Mouse (Mus musculus): ENCODE results near the gene Shroom3. TPM values are rescaled to one million over a fixed set of nuclear protein-coding genes. Genes with fewer than 3 reads are reported as not detected.

Shroom3 gene
- polyA plus RNA-seq, 1 experiment from 2014 or later, result 8.3 TPM

DNA sequence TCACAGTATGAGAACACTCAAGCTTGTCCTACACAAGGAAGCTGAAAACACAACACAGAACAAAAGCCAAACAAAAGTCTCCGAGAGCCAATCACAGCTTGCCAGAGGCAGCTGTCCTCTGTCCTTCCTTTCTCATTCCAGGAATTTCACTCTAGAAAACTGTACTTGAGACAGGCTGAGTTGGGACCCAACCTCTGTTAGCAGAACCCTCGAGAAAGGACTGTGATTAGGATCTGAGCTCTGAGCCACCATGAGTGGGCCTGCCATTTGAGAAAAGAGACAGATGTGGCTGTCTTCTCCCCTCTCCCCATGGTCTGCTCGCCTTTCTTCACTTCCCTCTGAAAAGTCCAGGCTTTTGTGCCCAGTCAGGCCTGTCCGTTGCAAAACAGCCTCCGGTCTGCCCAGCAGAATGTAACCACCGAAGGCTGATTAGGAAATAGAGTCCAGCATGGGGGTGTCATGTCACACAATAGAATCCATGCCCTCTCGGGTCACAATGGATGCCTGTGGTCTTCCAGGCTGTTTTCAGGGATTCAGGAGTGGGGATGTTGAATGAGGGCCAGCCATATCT lies 24.8 kb downstream of the Shroom3 start:
- Histone ChIP-seq H3K9ac (replicated peaks; ENCODE audit: low read depth, low read length) (no peak overlapping the region), H3K27ac (ENCODE audit: low read length) (no peak overlapping the region), H3K4me2 (replicated peaks; ENCODE audit: low read depth, low read length) (no peak overlapping the region), H3K27me3 (ENCODE audit: control insufficient read depth, insufficient read depth, low read length) (no peaks in the 10 kb centered on the region), H3K9me3 (ENCODE audit: control insufficient read depth, low read depth, low read length) (no peaks in the 10 kb centered on the region), H3K4me3 (ENCODE audit: low read depth, low read length) (no peak overlapping the region), H3K36me3 (ENCODE audit: control insufficient read depth, insufficient read depth, low read length) (no peaks in the 10 kb centered on the region), H3K4me1 (ENCODE audit: control insufficient read depth, insufficient read depth, low read length) (no peaks in the 10 kb centered on the region)
- WGBS, result 64% methylated on average over 7 of the region's 7 CpGs
- no peak for ATAC-seq (ENCODE audit: insufficient number of reproducible peaks, insufficient read depth, low FRiP score, low read depth)

DNA sequence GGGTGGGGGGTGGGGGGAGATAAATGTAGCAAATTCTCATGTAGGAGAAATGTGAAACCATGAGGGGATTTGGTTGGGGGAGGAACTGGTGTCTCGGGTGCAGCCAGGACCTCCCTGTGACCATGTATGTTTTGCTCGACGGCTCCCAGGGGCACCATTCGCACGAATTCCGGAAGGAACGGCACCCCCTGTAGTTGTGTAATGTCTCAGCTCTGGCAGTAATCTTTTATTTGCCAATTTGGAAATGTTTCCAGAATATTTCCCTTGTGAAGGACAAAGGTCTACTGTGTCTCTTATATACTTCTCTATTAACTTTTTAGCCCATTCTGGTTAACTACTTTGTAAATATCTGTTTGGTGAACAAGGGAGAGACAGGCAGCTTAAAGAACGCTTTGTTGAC lies 27.5 kb downstream of the Shroom3 start:
- Histone ChIP-seq H3K4me1 (ENCODE audit: control insufficient read depth, insufficient read depth, low read length) (no peaks in the 10 kb centered on the region), H3K36me3 (ENCODE audit: control insufficient read depth, insufficient read depth, low read length) (no peaks in the 10 kb centered on the region), H3K27me3 (ENCODE audit: control insufficient read depth, insufficient read depth, low read length) (no peaks in the 10 kb centered on the region), H3K4me3 (ENCODE audit: low read depth, low read length) (no peak overlapping the region), H3K4me2 (replicated peaks; ENCODE audit: low read depth, low read length) (no peak overlapping the region), H3K9me3 (ENCODE audit: control insufficient read depth, low read depth, low read length) (no peaks in the 10 kb centered on the region), H3K9ac (replicated peaks; ENCODE audit: low read depth, low read length) (no peak overlapping the region), H3K27ac (ENCODE audit: low read length) (no peak overlapping the region)
- 64% methylated on average over 8 of the region's 8 CpGs for WGBS
- no peak for ATAC-seq (ENCODE audit: insufficient number of reproducible peaks, insufficient read depth, low FRiP score, low read depth)

DNA sequence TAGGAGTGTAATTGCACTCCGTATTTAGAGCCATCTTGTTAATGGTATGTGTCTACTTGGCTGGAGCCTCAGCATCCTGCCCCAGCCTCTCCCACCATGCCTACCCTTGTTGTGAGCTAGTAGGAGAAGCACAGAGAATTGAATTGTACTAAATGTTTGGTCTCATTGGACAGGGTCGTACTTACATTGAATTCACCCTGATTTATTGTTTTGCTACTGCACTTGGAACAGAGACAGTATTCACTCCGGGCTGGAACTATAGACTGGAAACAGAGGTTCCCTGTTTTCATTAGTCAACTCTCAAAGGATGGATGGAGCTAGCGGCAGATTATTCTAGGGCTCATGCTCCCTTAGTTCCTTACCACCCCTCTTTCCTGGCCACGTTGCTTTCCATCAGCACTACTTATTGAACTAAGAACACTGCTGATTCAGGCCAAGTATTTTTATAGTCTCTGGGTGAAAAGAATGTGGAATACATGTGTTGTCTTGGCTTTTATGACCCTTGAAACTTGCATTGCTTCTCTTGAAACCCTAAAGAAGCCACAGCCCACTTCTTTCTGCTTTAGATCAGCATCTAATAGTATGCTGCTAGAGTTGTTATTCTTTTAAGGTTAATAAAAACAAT lies 28.5 kb downstream of the Shroom3 start:
- H3K36me3 ChIP-seq (ENCODE audit: control insufficient read depth, insufficient read depth, low read length), result no peaks in the 10 kb centered on the region
- H3K9me3 ChIP-seq (ENCODE audit: control insufficient read depth, low read depth, low read length), result no peaks in the 10 kb centered on the region
- H3K27me3 ChIP-seq (ENCODE audit: control insufficient read depth, insufficient read depth, low read length), result no peaks in the 10 kb centered on the region
- no peak for ATAC-seq (ENCODE audit: insufficient number of reproducible peaks, insufficient read depth, low FRiP score, low read depth)
- no peak overlapping the region for H3K9ac ChIP-seq (replicated peaks; ENCODE audit: low read depth, low read length)
- no peak overlapping the region for H3K4me3 ChIP-seq (ENCODE audit: low read depth, low read length)
- no peak overlapping the region for H3K27ac ChIP-seq (ENCODE audit: low read length)
- H3K4me2 ChIP-seq (replicated peaks; ENCODE audit: low read depth, low read length), result no peak overlapping the region
- H3K4me1 ChIP-seq (ENCODE audit: control insufficient read depth, insufficient read depth, low read length), result no peaks in the 10 kb centered on the region
- 66% methylated on average over 5 of the region's 5 CpGs for WGBS

DNA sequence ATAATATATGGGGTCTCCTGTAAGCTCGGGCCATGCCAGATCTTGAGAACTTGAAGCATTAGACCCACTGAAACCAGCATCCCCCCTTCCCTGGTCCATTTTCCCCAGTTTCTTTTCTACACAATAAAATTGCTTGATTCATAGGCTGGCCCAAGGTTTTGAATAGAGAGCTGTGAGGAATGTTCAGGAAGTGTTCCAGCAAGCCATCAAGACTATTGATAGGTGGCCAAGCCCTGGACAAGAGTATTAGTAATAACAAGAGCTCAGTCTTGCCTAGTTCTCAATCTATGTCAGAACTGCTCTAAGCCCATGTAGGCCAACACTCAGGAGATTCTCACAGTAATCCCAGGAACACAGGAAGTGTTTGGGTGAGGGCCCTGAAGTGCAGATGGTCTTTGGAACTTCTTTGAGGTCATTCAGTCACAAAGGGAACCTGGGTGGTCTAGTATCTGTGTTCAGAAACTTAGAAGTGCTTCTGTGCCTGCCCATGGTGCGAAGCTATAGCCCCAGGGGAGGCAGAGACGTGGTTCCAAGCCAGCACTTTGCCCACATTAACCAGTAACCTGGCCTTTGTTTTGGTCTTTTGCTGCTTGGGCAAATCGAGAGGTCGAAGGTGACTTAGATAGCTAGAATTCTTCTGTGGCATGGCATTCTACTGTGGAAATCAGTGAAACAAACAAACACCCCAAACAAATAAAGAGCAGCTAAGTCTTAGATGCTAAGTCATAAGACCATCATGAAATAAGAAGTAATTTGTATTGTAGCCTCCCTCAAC lies 29.6 kb downstream of the Shroom3 start:
- Histone ChIP-seq H3K4me1 (ENCODE audit: control insufficient read depth, insufficient read depth, low read length) (no peaks in the 10 kb centered on the region), H3K9ac (replicated peaks; ENCODE audit: low read depth, low read length) (no peak overlapping the region), H3K36me3 (ENCODE audit: control insufficient read depth, insufficient read depth, low read length) (no peaks in the 10 kb centered on the region), H3K9me3 (ENCODE audit: control insufficient read depth, low read depth, low read length) (no peaks in the 10 kb centered on the region), H3K27ac (ENCODE audit: low read length) (no peak overlapping the region), H3K4me3 (ENCODE audit: low read depth, low read length) (no peak overlapping the region), H3K4me2 (replicated peaks; ENCODE audit: low read depth, low read length) (no peak overlapping the region), H3K27me3 (ENCODE audit: control insufficient read depth, insufficient read depth, low read length) (no peaks in the 10 kb centered on the region)
- ATAC-seq (ENCODE audit: insufficient number of reproducible peaks, insufficient read depth, low FRiP score, low read depth), result no peak
- WGBS, result 75% methylated on average over 5 of the region's 5 CpGs

DNA sequence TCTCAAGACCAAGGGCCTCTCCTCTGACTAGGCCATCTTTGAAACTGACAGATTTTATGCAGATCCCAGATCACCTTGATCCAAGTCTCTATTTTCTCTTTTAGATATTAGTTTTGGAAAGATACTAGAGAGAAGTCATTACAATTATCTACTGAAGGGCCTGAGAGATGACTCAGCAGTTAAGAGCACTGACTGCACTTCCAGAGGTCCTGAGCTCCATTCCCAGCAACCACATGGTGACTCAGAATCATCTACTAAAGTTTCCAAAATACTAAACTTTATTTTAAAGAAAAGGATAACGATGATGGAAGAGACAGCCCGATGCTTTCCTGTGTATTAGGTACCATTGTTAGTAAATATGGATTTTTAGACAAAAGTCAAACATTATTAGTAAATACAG lies 31.7 kb downstream of the Shroom3 start:
- WGBS, result 97% methylated on average over 2 of the region's 2 CpGs
- no peaks in the 10 kb centered on the region for H3K36me3 ChIP-seq (ENCODE audit: control insufficient read depth, insufficient read depth, low read length)
- H3K9me3 ChIP-seq (ENCODE audit: control insufficient read depth, low read depth, low read length), result no peaks in the 10 kb centered on the region
- ATAC-seq (ENCODE audit: insufficient number of reproducible peaks, insufficient read depth, low FRiP score, low read depth), result no peak
- no peak overlapping the region for H3K4me3 ChIP-seq (ENCODE audit: low read depth, low read length)
- no peak overlapping the region for H3K27ac ChIP-seq (ENCODE audit: low read length)
- H3K9ac ChIP-seq (replicated peaks; ENCODE audit: low read depth, low read length), result no peak overlapping the region
- H3K4me1 ChIP-seq (ENCODE audit: control insufficient read depth, insufficient read depth, low read length), result no peaks in the 10 kb centered on the region
- no peak overlapping the region for H3K4me2 ChIP-seq (replicated peaks; ENCODE audit: low read depth, low read length)
- H3K27me3 ChIP-seq (ENCODE audit: control insufficient read depth, insufficient read depth, low read length), result no peaks in the 10 kb centered on the region

DNA sequence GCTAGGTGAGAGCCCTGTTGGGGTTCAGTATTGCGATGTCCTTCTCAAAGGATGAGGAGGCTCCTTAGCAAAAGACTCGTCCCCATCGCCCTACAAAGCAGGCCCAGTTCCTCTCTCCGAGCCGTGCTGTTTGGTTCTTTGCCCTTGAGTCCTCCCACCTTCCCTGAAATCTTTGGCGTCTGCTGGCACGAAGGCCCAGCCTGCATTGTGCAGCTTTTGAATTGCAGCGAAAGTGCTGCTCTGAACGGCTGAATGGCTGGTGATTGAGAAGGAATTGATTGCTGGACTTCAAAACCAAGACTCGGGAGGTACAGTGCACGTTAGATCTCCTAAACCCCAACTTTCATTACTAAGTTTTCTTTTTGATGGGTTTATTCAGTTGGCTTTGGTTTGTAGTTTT lies 32.1 kb downstream of the Shroom3 start:
- ATAC-seq (ENCODE audit: insufficient number of reproducible peaks, insufficient read depth, low FRiP score, low read depth), result no peak
- H3K9ac ChIP-seq (replicated peaks; ENCODE audit: low read depth, low read length), result no peak overlapping the region
- no peaks in the 10 kb centered on the region for H3K4me1 ChIP-seq (ENCODE audit: control insufficient read depth, insufficient read depth, low read length)
- H3K9me3 ChIP-seq (ENCODE audit: control insufficient read depth, low read depth, low read length), result no peaks in the 10 kb centered on the region
- H3K27ac ChIP-seq (ENCODE audit: low read length), result no peak overlapping the region
- WGBS, result 67% methylated on average over 11 of the region's 11 CpGs
- H3K36me3 ChIP-seq (ENCODE audit: control insufficient read depth, insufficient read depth, low read length), result no peaks in the 10 kb centered on the region
- H3K4me2 ChIP-seq (replicated peaks; ENCODE audit: low read depth, low read length), result no peak overlapping the region
- no peak overlapping the region for H3K4me3 ChIP-seq (ENCODE audit: low read depth, low read length)
- no peaks in the 10 kb centered on the region for H3K27me3 ChIP-seq (ENCODE audit: control insufficient read depth, insufficient read depth, low read length)

DNA sequence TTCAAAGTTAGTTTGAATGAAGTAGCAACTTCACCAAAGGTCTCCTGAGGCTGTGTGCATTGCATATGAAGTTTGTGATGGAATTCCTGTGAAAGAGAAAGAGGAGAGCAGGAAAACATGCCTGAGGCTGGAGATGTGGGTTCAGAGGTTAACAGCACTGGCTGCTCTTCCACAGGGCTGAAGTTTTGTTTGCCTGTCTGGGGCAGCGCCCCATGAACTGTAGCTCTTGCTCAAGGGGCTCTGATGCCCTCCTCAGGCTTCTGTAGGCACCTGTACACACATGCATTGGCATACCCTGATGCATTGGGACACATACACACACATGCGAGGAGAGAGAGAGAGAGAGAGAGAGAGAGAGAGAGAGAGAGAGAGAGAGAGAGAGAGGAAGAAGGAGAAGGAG lies 32.7 kb downstream of the Shroom3 start:
- Histone ChIP-seq H3K27ac (ENCODE audit: low read length) (no peak overlapping the region), H3K9me3 (ENCODE audit: control insufficient read depth, low read depth, low read length) (no peaks in the 10 kb centered on the region), H3K4me1 (ENCODE audit: control insufficient read depth, insufficient read depth, low read length) (no peaks in the 10 kb centered on the region), H3K4me2 (replicated peaks; ENCODE audit: low read depth, low read length) (no peak overlapping the region), H3K4me3 (ENCODE audit: low read depth, low read length) (no peak overlapping the region), H3K27me3 (ENCODE audit: control insufficient read depth, insufficient read depth, low read length) (no peaks in the 10 kb centered on the region), H3K36me3 (ENCODE audit: control insufficient read depth, insufficient read depth, low read length) (no peaks in the 10 kb centered on the region), H3K9ac (replicated peaks; ENCODE audit: low read depth, low read length) (no peak overlapping the region)
- ATAC-seq (ENCODE audit: insufficient number of reproducible peaks, insufficient read depth, low FRiP score, low read depth), result no peak
- WGBS, result 60% methylated on average over 2 of the region's 2 CpGs

DNA sequence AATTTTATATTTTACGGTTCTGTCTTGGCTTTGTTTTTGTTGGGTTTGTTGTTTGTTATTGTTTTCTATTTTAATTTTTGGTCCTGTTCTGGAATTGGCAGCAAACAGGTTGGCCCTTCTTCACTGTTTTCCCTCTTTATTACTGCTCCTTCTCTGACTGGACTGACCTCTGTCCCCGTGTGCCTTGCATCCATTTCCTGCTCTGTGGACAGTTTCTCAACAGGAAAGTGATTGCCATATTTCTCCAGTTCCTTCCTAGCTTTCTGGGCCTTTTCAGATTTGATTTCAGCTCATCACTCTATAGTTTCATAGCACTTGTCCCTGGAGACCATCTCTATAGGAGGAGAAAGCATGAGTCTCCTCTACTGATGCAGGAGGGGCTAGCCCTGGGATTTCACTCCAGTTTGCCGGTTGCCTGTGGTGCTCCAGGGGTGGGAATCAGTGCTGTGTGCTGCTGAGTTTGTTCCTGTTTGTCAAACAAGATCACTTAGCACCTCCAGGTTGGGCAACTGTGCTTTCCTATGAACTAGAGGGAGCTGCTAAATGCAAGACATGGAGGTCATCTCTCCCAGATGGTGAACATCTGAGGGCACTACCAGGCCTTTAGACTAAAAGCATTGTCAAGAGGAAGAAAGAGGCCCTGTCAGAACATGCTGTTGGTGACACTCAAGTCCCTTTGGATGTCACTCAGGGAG lies 34.6 kb downstream of the Shroom3 start:
- no peaks in the 10 kb centered on the region for H3K36me3 ChIP-seq (ENCODE audit: control insufficient read depth, insufficient read depth, low read length)
- H3K4me2 ChIP-seq (replicated peaks; ENCODE audit: low read depth, low read length), result no peak overlapping the region
- H3K27me3 ChIP-seq (ENCODE audit: control insufficient read depth, insufficient read depth, low read length), result no peaks in the 10 kb centered on the region
- H3K4me1 ChIP-seq (ENCODE audit: control insufficient read depth, insufficient read depth, low read length), result no peaks in the 10 kb centered on the region
- WGBS, result 72% methylated on average over 3 of the region's 3 CpGs
- no peak for ATAC-seq (ENCODE audit: insufficient number of reproducible peaks, insufficient read depth, low FRiP score, low read depth)
- H3K4me3 ChIP-seq (ENCODE audit: low read depth, low read length), result no peak overlapping the region
- H3K9me3 ChIP-seq (ENCODE audit: control insufficient read depth, low read depth, low read length), result no peaks in the 10 kb centered on the region
- H3K27ac ChIP-seq (ENCODE audit: low read length), result no peak overlapping the region
- H3K9ac ChIP-seq (replicated peaks; ENCODE audit: low read depth, low read length), result no peak overlapping the region

Measured in stomach, embryonic 14.5 days (tissue).